Mouse (Mus musculus): Measurements from ENCODE around the gene Hypk.

The Hypk gene

DNA sequence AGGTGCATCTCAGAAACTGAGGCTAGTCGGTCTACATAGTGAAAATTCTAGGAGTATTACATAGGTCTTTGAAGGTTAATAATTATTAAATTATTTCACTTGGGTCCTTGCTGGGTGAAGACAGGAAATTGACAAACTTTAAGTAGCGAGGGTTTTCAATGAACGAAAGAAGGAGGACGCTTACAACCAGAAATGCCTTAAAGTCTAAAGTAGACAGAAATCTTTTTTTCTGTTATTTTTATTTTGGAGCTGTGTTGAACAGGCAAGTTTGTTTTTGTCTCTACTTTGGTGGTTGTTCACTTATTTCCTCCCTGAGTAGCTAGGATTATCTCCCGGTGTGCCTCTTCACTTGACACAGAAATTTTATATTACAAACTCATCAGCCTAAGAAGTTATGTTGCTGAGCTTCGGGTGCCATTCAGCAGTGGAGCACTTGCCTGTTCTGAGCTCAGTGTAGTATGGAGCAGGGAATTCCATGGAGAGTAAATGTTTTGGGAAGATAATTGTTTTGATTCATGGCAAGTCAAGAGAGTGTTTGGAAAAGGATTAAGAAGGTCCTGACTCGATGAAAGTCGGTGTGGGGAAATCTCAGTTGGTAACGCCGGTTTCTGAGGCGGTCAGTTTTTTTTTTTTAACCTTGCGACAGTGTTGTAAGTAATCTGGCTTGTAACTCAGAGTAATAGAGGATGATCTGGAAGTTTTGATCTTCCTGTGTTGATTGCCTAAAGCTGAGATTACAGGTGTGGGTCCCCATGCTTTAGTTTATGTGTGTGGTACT, 54.3 kb downstream of the Hypk start:
- no peak for DNase-seq

DNA sequence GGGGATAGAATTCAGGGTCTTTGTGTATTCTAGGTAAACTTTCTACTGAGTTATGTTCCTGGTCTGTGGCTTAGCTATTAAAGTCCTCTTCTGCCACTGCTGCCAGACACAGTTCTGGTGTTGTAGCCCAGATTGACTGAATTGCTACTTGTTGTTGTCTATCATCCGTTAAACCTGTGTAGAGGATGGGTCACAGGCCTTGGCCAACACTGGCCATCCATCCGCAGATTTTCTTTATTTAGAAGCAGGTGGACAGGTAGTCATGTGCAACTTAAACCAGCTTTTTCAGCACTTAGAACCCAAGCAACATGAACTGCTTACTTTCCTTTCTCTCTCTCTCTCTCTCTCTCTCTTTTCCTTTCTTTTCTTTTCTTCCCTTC, 54.9 kb downstream of the Hypk start:
- DNase-seq = no peak
